Mouse (Mus musculus): ENCODE results near the gene Rnf2. TPM values are rescaled to one million over a fixed set of nuclear protein-coding genes. Genes with fewer than 3 reads are reported as not detected.

Gene Rnf2
- polyA plus RNA-seq, 1 experiment from 2014 or later = 81.6 TPM

GRCm38 (mm10) chr1:151464914-151465313, 35.8 kb downstream of the Rnf2 start:
- Histone ChIP-seq H3K4me3 (ENCODE audit: low read length) (no peak overlapping the region), H3K4me2 (ENCODE audit: low read length) (no peak overlapping the region), H3K27ac (ENCODE audit: low read depth, low read length) (no peak overlapping the region), H3K36me3 (ENCODE audit: control insufficient read depth, insufficient read depth, low read length) (peaks cover 13% of the 10 kb centered on the region; the same call in 1 of the 2 replicates), H3K4me1 (ENCODE audit: control insufficient read depth, insufficient read depth, low read depth, low read length) (no peaks in the 10 kb centered on the region), H3K9ac (ENCODE audit: low read depth, low read length) (no peak overlapping the region), H3K9me3 (ENCODE audit: control insufficient read depth, low read length) (no peaks in the 10 kb centered on the region), H3K27me3 (replicated peaks; ENCODE audit: control insufficient read depth, insufficient read depth, low read length) (no peaks in the 10 kb centered on the region)
- WGBS = 56% methylated on average over 4 of the region's 4 CpGs
- ATAC-seq = no peak

- Histone ChIP-seq H3K4me1 (ENCODE audit: control insufficient read depth, insufficient read depth, low read depth, low read length) (no peaks in the 10 kb centered on the region), H3K36me3 (ENCODE audit: control insufficient read depth, insufficient read depth, low read length) (peaks cover 15% of the 10 kb centered on the region), H3K9ac (ENCODE audit: low read depth, low read length) (no peak overlapping the region), H3K27me3 (replicated peaks; ENCODE audit: control insufficient read depth, insufficient read depth, low read length) (no peaks in the 10 kb centered on the region), H3K4me3 (ENCODE audit: low read length) (no peak overlapping the region), H3K4me2 (ENCODE audit: low read length) (no peak overlapping the region), H3K9me3 (ENCODE audit: control insufficient read depth, low read length) (no peaks in the 10 kb centered on the region), H3K27ac (ENCODE audit: low read depth, low read length) (no peak overlapping the region)
- WGBS = 72% methylated on average over 9 of the region's 9 CpGs
- no peak for ATAC-seq
Measured at GRCm38 (mm10) chr1:151461265-151461664, 39.5 kb downstream of the Rnf2 start.

GRCm38 (mm10) chr1:151457087-151457486, 43.7 kb downstream of the Rnf2 start:
- ATAC-seq = no peak
- Histone ChIP-seq H3K4me3 (ENCODE audit: low read length) (no peak overlapping the region), H3K4me1 (ENCODE audit: control insufficient read depth, insufficient read depth, low read depth, low read length) (no peaks in the 10 kb centered on the region), H3K9me3 (ENCODE audit: control insufficient read depth, low read length) (no peaks in the 10 kb centered on the region), H3K9ac (ENCODE audit: low read depth, low read length) (no peak overlapping the region), H3K36me3 (ENCODE audit: control insufficient read depth, insufficient read depth, low read length) (peaks cover 38% of the 10 kb centered on the region), H3K27me3 (replicated peaks; ENCODE audit: control insufficient read depth, insufficient read depth, low read length) (no peaks in the 10 kb centered on the region), H3K4me2 (ENCODE audit: low read length) (no peak overlapping the region), H3K27ac (ENCODE audit: low read depth, low read length) (no peak overlapping the region)
- WGBS = 93% methylated on average over 5 of the region's 5 CpGs

- Histone ChIP-seq H3K27me3 (replicated peaks; ENCODE audit: control insufficient read depth, insufficient read depth, low read length) (no peaks in the 10 kb centered on the region), H3K36me3 (ENCODE audit: control insufficient read depth, insufficient read depth, low read length) (peaks cover 41% of the 10 kb centered on the region), H3K4me3 (ENCODE audit: low read length) (no peak overlapping the region), H3K9me3 (ENCODE audit: control insufficient read depth, low read length) (no peaks in the 10 kb centered on the region), H3K27ac (ENCODE audit: low read depth, low read length) (no peak overlapping the region), H3K4me2 (ENCODE audit: low read length) (no peak overlapping the region), H3K9ac (ENCODE audit: low read depth, low read length) (no peak overlapping the region), H3K4me1 (ENCODE audit: control insufficient read depth, insufficient read depth, low read depth, low read length) (no peaks in the 10 kb centered on the region)
- ATAC-seq = no peak
- 96% methylated on average over 11 of the region's 11 CpGs for WGBS
Measured at GRCm38 (mm10) chr1:151451946-151452345, 48.8 kb downstream of the Rnf2 start.

- Histone ChIP-seq H3K4me3 (ENCODE audit: low read length) (no peak overlapping the region), H3K4me2 (ENCODE audit: low read length) (no peak overlapping the region), H3K9ac (ENCODE audit: low read depth, low read length) (no peak overlapping the region), H3K9me3 (ENCODE audit: control insufficient read depth, low read length) (no peaks in the 10 kb centered on the region), H3K4me1 (ENCODE audit: control insufficient read depth, insufficient read depth, low read depth, low read length) (no peaks in the 10 kb centered on the region), H3K36me3 (ENCODE audit: control insufficient read depth, insufficient read depth, low read length) (peaks cover 47% of the 10 kb centered on the region), H3K27ac (ENCODE audit: low read depth, low read length) (no peak overlapping the region), H3K27me3 (replicated peaks; ENCODE audit: control insufficient read depth, insufficient read depth, low read length) (no peaks in the 10 kb centered on the region)
- no peak for ATAC-seq
- WGBS = 88% methylated on average over 1 of the region's 2 CpGs
Measured at GRCm38 (mm10) chr1:151450851-151451250, 49.9 kb downstream of the Rnf2 start.

- 80% methylated on average over 10 of the region's 10 CpGs for WGBS
- Histone ChIP-seq H3K9ac (ENCODE audit: low read depth, low read length) (no peak overlapping the region), H3K27me3 (replicated peaks; ENCODE audit: control insufficient read depth, insufficient read depth, low read length) (no peaks in the 10 kb centered on the region), H3K4me1 (ENCODE audit: control insufficient read depth, insufficient read depth, low read depth, low read length) (no peaks in the 10 kb centered on the region), H3K9me3 (ENCODE audit: control insufficient read depth, low read length) (no peaks in the 10 kb centered on the region), H3K36me3 (ENCODE audit: control insufficient read depth, insufficient read depth, low read length) (peaks cover 50% of the 10 kb centered on the region), H3K4me3 (ENCODE audit: low read length) (no peak overlapping the region), H3K27ac (ENCODE audit: low read depth, low read length) (no peak overlapping the region), H3K4me2 (ENCODE audit: low read length) (no peak overlapping the region)
- ATAC-seq = no peak
Measured at GRCm38 (mm10) chr1:151449866-151450265, 50.9 kb downstream of the Rnf2 start.

- 92% methylated on average over 6 of the region's 6 CpGs for WGBS
- Histone ChIP-seq H3K4me3 (ENCODE audit: low read length) (no peak overlapping the region), H3K27me3 (replicated peaks; ENCODE audit: control insufficient read depth, insufficient read depth, low read length) (no peaks in the 10 kb centered on the region), H3K9ac (ENCODE audit: low read depth, low read length) (no peak overlapping the region), H3K9me3 (ENCODE audit: control insufficient read depth, low read length) (no peaks in the 10 kb centered on the region), H3K4me2 (ENCODE audit: low read length) (no peak overlapping the region), H3K27ac (ENCODE audit: low read depth, low read length) (no peak overlapping the region), H3K4me1 (ENCODE audit: control insufficient read depth, insufficient read depth, low read depth, low read length) (no peaks in the 10 kb centered on the region), H3K36me3 (ENCODE audit: control insufficient read depth, insufficient read depth, low read length) (peaks cover 22% of the 10 kb centered on the region)
- ATAC-seq = no peak
Measured at GRCm38 (mm10) chr1:151435431-151435830, 65.3 kb downstream of the Rnf2 start.

- Histone ChIP-seq H3K4me3 (ENCODE audit: low read length) (peak overlapping the region; percentile 62), H3K9ac (ENCODE audit: low read depth, low read length) (peak overlapping the region; percentile 82), H3K4me1 (ENCODE audit: control insufficient read depth, insufficient read depth, low read depth, low read length) (peaks cover 15% of the 10 kb centered on the region), H3K27ac (ENCODE audit: low read depth, low read length) (peak overlapping the region; percentile 89), H3K4me2 (ENCODE audit: low read length) (peak overlapping the region; percentile 75), H3K27me3 (replicated peaks; ENCODE audit: control insufficient read depth, insufficient read depth, low read length) (no peaks in the 10 kb centered on the region), H3K9me3 (ENCODE audit: control insufficient read depth, low read length) (no peaks in the 10 kb centered on the region), H3K36me3 (ENCODE audit: control insufficient read depth, insufficient read depth, low read length) (0 out of 2 replicates have a peak, but pooled peaks cover 2% of the 10 kb centered on the region)
- 33% methylated on average over 9 of the region's 9 CpGs for WGBS
- no peak for ATAC-seq
Measured at GRCm38 (mm10) chr1:151429316-151429715, 71.4 kb downstream of the Rnf2 start.

- peak; percentile 100 for ATAC-seq
- Histone ChIP-seq H3K36me3 (ENCODE audit: control insufficient read depth, insufficient read depth, low read length) (no peaks in the 10 kb centered on the region), H3K27ac (ENCODE audit: low read depth, low read length) (peak within 1 kb of the TSS; percentile 89), H3K27me3 (replicated peaks; ENCODE audit: control insufficient read depth, insufficient read depth, low read length) (no peaks in the 10 kb centered on the region), H3K4me2 (ENCODE audit: low read length) (peak within 1 kb of the TSS; percentile 75), H3K9me3 (ENCODE audit: control insufficient read depth, low read length) (no peaks in the 10 kb centered on the region), H3K9ac (ENCODE audit: low read depth, low read length) (peak within 1 kb of the TSS; percentile 83), H3K4me3 (ENCODE audit: low read length) (peak within 1 kb of the TSS; percentile 62), H3K4me1 (ENCODE audit: control insufficient read depth, insufficient read depth, low read depth, low read length) (peaks cover 15% of the 10 kb centered on the region)
- under 1% methylated on average over 74 of the region's 74 CpGs for WGBS
Measured at GRCm38 (mm10) chr1:151428263-151429221, 72.2 kb downstream of the Rnf2 start, which contains the start of the genes Swt1 and Trmt1l. TSS of gene Swt1 (minus strand) at chr1:151428455. TSS of gene Trmt1l (plus strand) at chr1:151428542.
